Mouse (Mus musculus) ovary, postnatal 10 days (tissue): ENCODE data around the gene Spata33.
A peak's percentile ranks its signal among the peaks of the same experiment; 100 is the strongest.
"Not testable (repeated sequence)": the region's sequence is repeated elsewhere in the genome, so short reads cannot be mapped to it uniquely, and the experiment has no call there.

Experiments used
- DNase-seq: peaks from one replicate; pipeline ENCODE4 v3.0.0; 2022; ENCODE audit warnings: low spot score

Spata33 gene

GRCm38 (mm10) chr8:123212321-123213117 is at the start of gene Spata33, which contains the start of gene Chmp1a:
Spata33 (plus strand) TSS chr8:123212832.
Chmp1a (minus strand) TSS chr8:123212763.
- peak; percentile 84 for DNase-seq

- DNase-seq = no peak
These were observed 31.2 kb upstream of the Spata33 start for GRCm38 (mm10) chr8:123181391-123181790.

GRCm38 (mm10) chr8:123185566-123186409 is 26.8 kb upstream of the Spata33 start, which contains the start of gene Dpep1:
Dpep1 (plus strand) TSS chr8:123186242.
- DNase-seq = no peak

GRCm38 (mm10) chr8:123188006-123188405 is 24.6 kb upstream of the Spata33 start:
- DNase-seq = no peak

- no peak for DNase-seq
These were observed 23.8 kb upstream of the Spata33 start for GRCm38 (mm10) chr8:123188841-123189240.

DNA sequence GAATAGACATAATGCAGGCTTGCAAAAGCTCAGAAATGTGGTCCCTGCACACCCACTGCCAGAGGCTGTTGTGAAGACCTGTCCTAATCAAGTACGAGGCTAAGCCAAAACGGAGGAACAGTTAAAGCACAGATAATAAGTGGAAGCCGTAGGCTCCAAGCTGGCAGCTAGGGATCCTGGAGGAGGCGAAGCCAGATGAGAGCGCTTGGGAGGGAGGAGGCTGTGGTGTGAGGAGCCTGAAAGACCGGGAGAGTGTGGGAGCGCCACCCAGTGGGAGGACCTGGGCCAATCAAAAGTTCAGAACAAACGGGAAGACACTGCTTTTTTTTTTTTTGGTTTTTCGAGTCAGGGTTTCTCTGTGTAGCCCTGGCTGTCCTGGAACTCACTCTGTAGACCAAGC is 22.0 kb upstream of the Spata33 start:
- DNase-seq = peak; percentile 41

- no peak for DNase-seq
These were observed 20.7 kb upstream of the Spata33 start for GRCm38 (mm10) chr8:123191908-123192307.

DNA sequence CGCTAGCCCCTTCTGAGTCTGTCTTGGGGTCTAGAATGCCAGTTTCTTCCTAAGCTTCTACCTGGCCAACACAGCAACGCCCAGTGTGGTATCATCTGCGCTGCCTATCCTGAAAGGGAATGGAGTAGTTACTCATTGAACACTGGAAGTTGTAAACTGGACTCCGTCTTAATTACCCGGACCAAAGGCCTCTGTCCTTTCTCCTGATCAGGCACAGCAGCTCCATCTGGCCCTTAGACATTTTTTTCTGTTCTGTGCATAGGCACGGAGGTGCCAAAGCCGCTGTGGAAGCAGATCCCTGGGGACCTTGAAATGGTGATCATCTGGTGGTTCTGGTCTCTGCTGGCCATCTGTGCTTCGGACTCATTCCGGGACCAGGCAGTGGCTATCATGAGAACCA is 18.9 kb upstream of the Spata33 start:
- no peak for DNase-seq

DNA sequence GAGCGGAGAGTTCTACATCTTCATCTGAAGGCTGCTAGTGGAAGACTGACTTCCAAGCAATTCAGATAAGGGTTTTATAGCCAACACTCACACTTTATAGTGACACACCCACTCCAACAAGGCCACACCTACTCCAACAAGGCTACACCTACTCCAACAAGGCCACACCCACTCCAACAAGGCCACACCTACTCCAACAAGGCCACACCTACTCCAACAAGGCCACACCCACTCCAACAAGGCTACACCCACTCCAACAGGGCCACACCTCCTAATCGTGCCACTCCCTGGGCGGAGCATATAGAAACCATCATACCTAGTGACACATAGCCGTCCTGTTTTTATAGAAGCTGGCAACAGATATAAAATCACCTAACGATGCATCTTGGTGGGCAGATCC is 15.6 kb upstream of the Spata33 start:
- not testable (repeated sequence) for DNase-seq

- DNase-seq = no peak
These were observed 12.8 kb upstream of the Spata33 start for GRCm38 (mm10) chr8:123199864-123200263.

GRCm38 (mm10) chr8:123202288-123202687 is 10.3 kb upstream of the Spata33 start:
- DNase-seq = peak; percentile 57

- DNase-seq = no peak
These were observed 9.1 kb upstream of the Spata33 start for GRCm38 (mm10) chr8:123203571-123203970.

DNA sequence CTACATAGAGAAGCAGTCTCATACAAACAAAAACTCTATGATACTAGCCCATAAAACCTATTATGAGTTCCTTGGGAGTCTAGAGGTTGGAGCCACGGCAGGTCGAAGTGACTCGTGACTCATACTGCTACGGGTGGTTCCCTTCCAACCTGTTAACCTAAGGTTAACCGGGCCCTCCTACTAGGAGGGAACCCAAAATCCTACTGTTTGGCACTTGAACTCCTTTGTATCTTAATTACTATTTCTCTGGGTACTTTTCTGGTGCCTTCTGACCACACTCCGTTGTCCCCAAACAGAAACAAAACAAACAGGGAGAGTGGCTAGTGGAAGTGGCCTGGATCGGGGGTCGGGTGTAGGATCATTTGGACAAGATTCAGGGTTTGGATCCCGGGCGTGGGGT is 756 bp upstream of the Spata33 start:
- DNase-seq = no peak

DNA sequence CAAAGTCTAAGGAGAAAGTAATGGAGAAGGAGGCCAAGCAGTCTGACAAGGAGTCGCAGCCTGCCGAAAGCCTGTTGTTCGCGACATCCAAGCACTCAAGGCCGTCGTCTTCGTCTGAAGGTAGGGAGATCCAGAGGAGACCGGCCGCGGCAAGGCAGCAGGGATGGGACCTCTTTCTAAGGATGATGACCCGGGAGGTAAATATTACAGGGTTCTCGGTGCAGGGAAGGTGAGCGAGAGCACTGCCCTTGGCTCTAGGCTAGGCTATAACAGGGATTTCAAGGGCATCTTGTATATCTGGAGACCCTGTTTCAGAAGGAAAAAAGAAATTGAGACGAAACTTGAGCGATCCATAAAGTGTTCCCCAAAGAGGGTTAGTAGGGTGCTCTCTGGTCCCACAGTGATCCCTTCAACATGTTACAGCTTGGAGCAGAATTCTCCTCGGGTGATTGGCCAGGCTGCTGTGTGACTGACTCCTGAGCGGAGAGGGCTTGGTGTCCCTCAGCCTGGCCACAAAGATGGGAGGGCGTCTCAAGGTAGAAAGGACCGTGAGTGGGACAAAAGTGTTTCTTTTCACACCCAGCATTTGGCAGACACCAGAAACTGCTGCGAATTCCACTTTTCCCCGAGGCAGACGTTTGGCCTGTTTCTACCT is 613 bp downstream of the Spata33 start:
- DNase-seq = no peak

GRCm38 (mm10) chr8:123215430-123215829 is 2.8 kb downstream of the Spata33 start:
- DNase-seq = no peak

DNA sequence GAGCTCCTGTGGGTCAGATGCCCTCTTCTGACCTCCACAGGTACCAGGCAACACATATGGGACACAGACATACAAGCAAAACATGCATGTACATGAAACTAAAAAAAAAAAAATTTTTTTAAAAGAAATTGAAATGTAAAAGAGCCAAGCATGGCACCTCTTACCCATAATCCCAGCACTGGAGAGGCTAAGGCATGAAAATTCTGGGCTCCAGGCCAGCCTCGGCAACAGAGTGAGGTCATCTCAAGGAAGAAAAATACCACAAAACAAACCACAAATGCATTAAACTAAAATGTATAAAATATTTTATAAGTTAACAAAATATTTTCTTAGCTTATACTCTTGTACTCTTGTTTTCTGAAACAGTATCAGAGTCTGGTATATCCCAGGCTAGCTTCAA is 8.3 kb downstream of the Spata33 start:
- no peak for DNase-seq

DNA sequence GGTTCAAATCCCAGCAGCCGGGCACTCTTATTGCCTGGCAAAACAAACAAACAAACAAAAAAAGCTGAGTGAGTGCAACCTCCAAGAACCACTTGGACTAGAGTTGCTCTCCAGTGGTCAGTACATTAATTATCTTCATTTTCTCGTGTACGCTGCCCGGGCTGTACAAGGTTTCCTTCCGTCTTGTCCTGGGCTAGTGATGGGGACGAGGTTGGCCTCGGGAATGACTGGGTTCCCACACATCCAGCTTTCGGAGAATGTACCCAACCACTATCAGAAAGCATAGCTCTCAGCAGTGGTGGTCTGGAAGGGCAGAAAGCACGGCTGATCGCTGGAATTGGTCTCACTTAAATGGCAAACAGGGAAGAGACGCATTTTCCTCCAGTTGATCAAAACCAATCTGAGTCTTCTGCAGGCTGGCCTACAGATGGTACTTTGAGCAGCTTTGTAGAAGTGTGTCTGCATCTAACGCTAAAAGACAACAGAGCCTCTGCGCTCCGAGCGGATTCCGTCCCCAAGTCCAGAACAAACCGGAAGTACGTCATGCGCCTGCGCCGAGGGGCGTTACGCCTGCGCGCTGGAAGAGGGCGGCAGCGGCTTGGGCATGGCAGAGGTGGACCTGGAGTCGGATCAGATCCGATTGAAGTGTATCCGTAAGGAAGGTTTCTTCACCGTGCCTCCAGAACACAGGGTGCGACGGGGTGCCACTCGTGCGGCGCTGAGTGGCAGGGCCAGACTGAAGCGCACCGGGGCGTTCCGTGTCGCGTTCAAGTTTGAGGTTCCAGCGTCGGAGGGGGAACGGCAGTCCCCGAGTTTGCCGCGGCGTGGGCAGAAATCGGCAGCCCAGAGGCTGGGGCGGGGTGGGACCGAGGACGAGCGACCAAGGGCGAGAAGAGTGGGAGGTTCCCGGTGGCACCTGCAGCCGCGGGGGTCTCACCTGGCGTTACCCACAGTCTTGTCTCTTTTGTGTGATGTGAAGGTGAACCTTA is 11.9 kb downstream of the Spata33 start, which contains the start of gene Cdk10:
Gene Cdk10 (plus strand): TSS at position 565 of the 989 bp plus-strand sequence.
- peak; percentile 96 for DNase-seq

DNA sequence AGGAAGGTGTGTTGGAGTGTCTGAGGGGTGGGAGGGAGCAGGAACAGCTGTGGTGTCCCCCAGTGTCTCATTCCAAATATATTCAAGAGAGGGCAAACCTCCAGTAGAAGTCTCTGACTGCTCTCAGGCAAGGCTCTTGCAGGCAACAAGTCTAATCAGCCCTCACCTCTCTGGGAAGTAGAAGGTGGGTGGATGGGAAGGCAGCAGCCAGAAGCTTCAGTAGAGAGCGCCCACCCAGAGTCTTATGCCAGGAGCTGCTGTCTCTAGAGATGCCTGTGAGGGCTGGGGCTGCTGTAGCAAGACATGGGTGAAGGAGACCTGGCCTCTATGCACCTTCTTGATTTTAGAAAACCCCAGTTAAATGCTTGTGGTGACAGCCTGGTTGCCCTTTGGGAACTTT is 15.8 kb downstream of the Spata33 start:
- DNase-seq = no peak

GRCm38 (mm10) chr8:123230326-123230725 is 17.7 kb downstream of the Spata33 start:
- DNase-seq = not testable (repeated sequence)

- DNase-seq = no peak
These were observed 19.1 kb downstream of the Spata33 start for GRCm38 (mm10) chr8:123231742-123232141.

- no peak for DNase-seq
These were observed 19.9 kb downstream of the Spata33 start for GRCm38 (mm10) chr8:123232553-123232952.
